Mouse (Mus musculus) right cerebral cortex, postnatal 10 days (tissue): Measurements from ENCODE around the gene Bphl.
"Not testable (repeated sequence)": the region's sequence is repeated elsewhere in the genome, so short reads cannot be mapped to it uniquely, and the experiment has no call there.

Experiments
- DNase-seq, 2 experiments: peaks; one replicate each; pipeline ENCODE4 v3.0.0; 2021; ENCODE audit warnings: low spot score in 2 of 2

Gene Bphl

GRCm38 (mm10) chr13:34088201-34088649 lies 50.8 kb downstream of the Bphl start:
- not testable (repeated sequence) for DNase-seq

GRCm38 (mm10) chr13:34088871-34089288 lies 51.5 kb downstream of the Bphl start:
- DNase-seq = peak; percentile 48 to 58

GRCm38 (mm10) chr13:34089358-34089757 lies 52.0 kb downstream of the Bphl start:
- no peak for DNase-seq

- DNase-seq = peak; percentile 86 to 94
Measured at GRCm38 (mm10) chr13:34095542-34096435, 58.4 kb downstream of the Bphl start.

- peak; percentile 29 to 46 for DNase-seq
Measured at GRCm38 (mm10) chr13:34096455-34096854, 59.1 kb downstream of the Bphl start.

- DNase-seq = peak in 1 of 2 experiments; percentile 26
Measured at GRCm38 (mm10) chr13:34097086-34097485, 59.7 kb downstream of the Bphl start.

- no peak for DNase-seq
Measured at GRCm38 (mm10) chr13:34100733-34101132, 63.3 kb downstream of the Bphl start.

- DNase-seq = no peak
Measured at GRCm38 (mm10) chr13:34101247-34101646, 63.9 kb downstream of the Bphl start.

- no peak for DNase-seq
Measured at GRCm38 (mm10) chr13:34101908-34102307, 64.5 kb downstream of the Bphl start.

GRCm38 (mm10) chr13:34105364-34105763 lies 68.0 kb downstream of the Bphl start:
- DNase-seq = no peak

- DNase-seq = no peak
Measured at GRCm38 (mm10) chr13:34106256-34106655, 68.9 kb downstream of the Bphl start.

- no peak for DNase-seq
Measured at GRCm38 (mm10) chr13:34106999-34107398, 69.6 kb downstream of the Bphl start.

- DNase-seq = no peak
Measured at GRCm38 (mm10) chr13:34109035-34109676, 71.8 kb downstream of the Bphl start.

- DNase-seq = no peak
Measured at GRCm38 (mm10) chr13:34109677-34110058, 72.3 kb downstream of the Bphl start.

GRCm38 (mm10) chr13:34111019-34111418 lies 73.6 kb downstream of the Bphl start:
- DNase-seq = no peak

GRCm38 (mm10) chr13:34111878-34112277 lies 74.5 kb downstream of the Bphl start:
- DNase-seq = no peak

GRCm38 (mm10) chr13:34112369-34113081 lies 75.1 kb downstream of the Bphl start:
- no peak for DNase-seq

GRCm38 (mm10) chr13:34113086-34113485 lies 75.7 kb downstream of the Bphl start:
- DNase-seq = no peak

GRCm38 (mm10) chr13:34114654-34115053 lies 77.3 kb downstream of the Bphl start:
- no peak for DNase-seq

GRCm38 (mm10) chr13:34116508-34116907 lies 79.1 kb downstream of the Bphl start:
- DNase-seq = no peak

GRCm38 (mm10) chr13:34118816-34119215 lies 81.4 kb downstream of the Bphl start:
- DNase-seq = no peak

GRCm38 (mm10) chr13:34119406-34119805 lies 82.0 kb downstream of the Bphl start:
- DNase-seq = no peak
